Comparison of ENCODE assay signal across 8 mouse cellular contexts in the genomic region with DNA sequence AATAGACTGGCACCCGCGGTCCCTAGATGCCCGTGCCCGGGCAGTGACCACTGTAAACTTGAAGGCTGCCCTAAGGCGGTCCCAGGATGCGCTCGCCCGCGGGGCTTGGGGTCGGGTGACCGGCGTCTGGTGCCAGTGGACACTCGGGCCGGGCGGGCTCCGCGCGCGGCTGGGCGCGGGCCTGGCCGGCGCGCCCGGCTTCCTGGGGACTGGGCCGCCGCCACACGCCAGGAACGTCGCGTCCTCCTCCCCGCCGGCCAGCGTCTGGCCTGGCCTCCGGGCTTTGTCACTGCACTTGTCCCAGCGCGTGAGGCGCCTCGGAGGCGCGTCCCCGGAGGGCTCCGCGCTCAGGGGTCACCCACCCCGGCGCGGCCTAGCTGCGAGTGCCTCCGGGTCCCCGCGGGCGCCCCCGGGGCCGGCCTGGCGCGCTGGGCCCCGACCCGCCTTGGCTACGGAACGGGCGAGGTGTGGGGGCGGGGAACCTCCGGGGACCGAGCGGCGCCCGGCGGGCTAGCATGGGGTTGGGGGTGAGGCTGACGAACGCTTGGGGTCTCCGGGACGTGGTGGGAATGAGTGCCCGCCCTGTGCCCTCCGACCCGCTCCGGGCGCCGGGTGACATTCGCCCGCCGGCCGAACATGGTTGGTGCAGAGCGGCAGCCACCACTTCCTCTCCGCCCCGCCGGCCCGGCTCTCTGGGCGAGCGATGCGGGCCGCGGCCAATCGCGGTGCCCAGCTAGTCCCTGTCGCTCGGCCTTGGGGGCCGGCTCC. TPM values are rescaled to one million over a fixed set of nuclear protein-coding genes. Genes with fewer than 3 reads are reported as not detected.
DNase-seq lines count a peak whose midpoint lies in the region; ATAC-seq and TF ChIP-seq lines count a peak whose summit lies in the region.

No protein-coding gene starts in this region.

- no peak for TF ChIP-seq POLR2A in cortical plate, adult 2 months (IDR thresholded peaks at IDR 0.05; ENCODE audit: extremely low read depth, insufficient read depth, low read length)

- DNase-seq in adipocyte (ENCODE audit: low spot score): peak; percentile 63
- peak; percentile 76 for DNase-seq in gastrocnemius, postnatal 25 days
- DNase-seq in intestine, embryonic 14.5 days (ENCODE audit: low spot score): peak; percentile 83
- DNase-seq in left cerebral cortex, postnatal 36 days (ENCODE audit: low spot score in 2 of 2): peak; percentile 75 to 84
- peak; percentile 61 for DNase-seq in mesoderm, embryonic 11.5 days (ENCODE audit: low read depth, low spot score)
- DNase-seq in right cerebral cortex, postnatal 14 days: peak; percentile 69
- peak; percentile 67 for DNase-seq in urinary bladder, postnatal 25 days (ENCODE audit: low spot score)

- intact Hi-C loops in left cerebral cortex, postnatal 36 days (cut with DNase I): loop anchor here (2.0 to 5.0 kb wide), 3 partner anchors 54 to 192 kb away; no protein-coding TSS in a partner anchor

- H3K4me3 ChIP-seq in cortical plate, adult 2 months (ENCODE audit: insufficient read depth, low read length): peak overlapping the region; percentile 83
- H3K4me3 ChIP-seq in intestine, embryonic 14.5 days (ENCODE audit: low read depth, low read length): peak overlapping the region; percentile 80

- no peak for TF ChIP-seq CTCF in cortical plate, adult 2 months (IDR thresholded peaks at IDR 0.05; ENCODE audit: extremely low read depth, insufficient read depth, low read length)

- no peaks in the 10 kb centered on the region for H3K27me3 ChIP-seq in intestine, embryonic 14.5 days (replicated peaks; ENCODE audit: control insufficient read depth, insufficient read depth, low read length)

- no peaks in the 10 kb centered on the region; the same call in 1 of the 2 replicates for H3K4me1 ChIP-seq in cortical plate, adult 2 months (ENCODE audit: control insufficient read depth, insufficient read depth, low read length)
- peaks cover 14% of the 10 kb centered on the region for H3K4me1 ChIP-seq in intestine, embryonic 14.5 days (replicated peaks; ENCODE audit: control insufficient read depth, insufficient read depth, low read length)

- H3K27ac ChIP-seq in cortical plate, adult 2 months (ENCODE audit: insufficient read depth, low read length): peak overlapping the region; percentile 100
- H3K27ac ChIP-seq in intestine, embryonic 14.5 days (ENCODE audit: low read depth): peak overlapping the region; percentile 85

- H3K9ac ChIP-seq in intestine, embryonic 14.5 days (ENCODE audit: low read length): peak overlapping the region; percentile 72

- peak overlapping the region; percentile 54 for H3K4me2 ChIP-seq in intestine, embryonic 14.5 days (ENCODE audit: low read length)

- no peaks in the 10 kb centered on the region for H3K36me3 ChIP-seq in intestine, embryonic 14.5 days (ENCODE audit: control insufficient read depth, insufficient read depth, low read length)

- H3K9me3 ChIP-seq in intestine, embryonic 14.5 days (ENCODE audit: control insufficient read depth, low read length): no peaks in the 10 kb centered on the region; the same call in 1 of the 2 replicates

- ATAC-seq in intestine, embryonic 14.5 days (replicated peaks; ENCODE audit: low FRiP score, low TSS enrichment, low read depth): peak; percentile 70

- under 1% methylated on average over 89 of the region's 97 CpGs for WGBS in intestine, embryonic 14.5 days

RNA-seq across cellular contexts. Expression of a gene that starts 1.2 kb away (rescaled TPM):
- polyA plus RNA-seq in cortical plate, adult 2 months (2012; rRNA removed): 27.1 and 30.4 TPM in 2 replicates
- total RNA-seq in gastrocnemius, postnatal 25 days (2021): 10 to 100 TPM; 27.4 to 29.6 TPM
- polyA plus RNA-seq in intestine, embryonic 14.5 days (2014; fragmentation: Nextera tagmentation; extraction: Ambion mirVana): 19.3 and 25.4 TPM in 2 replicates
- 10 to 100 TPM; 53.0 to 56.0 TPM for total RNA-seq in left cerebral cortex, postnatal 36 days (2021)

Comparison
In these comparisons a context has a peak if more than half of its experiments do, and no peak if none do; other contexts are left out.
1. Peak in every context shown above with its lines: DNase-seq, ATAC-seq, H3K4me3 ChIP-seq and H3K27ac ChIP-seq.